Mouse (Mus musculus): Measurements from ENCODE around the gene Relch. TPM values are rescaled to one million over a fixed set of nuclear protein-coding genes. Genes with fewer than 3 reads are reported as not detected.
A peak's percentile ranks its signal among the peaks of the same experiment; 100 is the strongest.
"Not testable (repeated sequence)": the region's sequence is repeated elsewhere in the genome, so short reads cannot be mapped to it uniquely, and the experiment has no call there.

Gene Relch
- polyA plus RNA-seq, 1 experiment = 10.5 TPM

DNA sequence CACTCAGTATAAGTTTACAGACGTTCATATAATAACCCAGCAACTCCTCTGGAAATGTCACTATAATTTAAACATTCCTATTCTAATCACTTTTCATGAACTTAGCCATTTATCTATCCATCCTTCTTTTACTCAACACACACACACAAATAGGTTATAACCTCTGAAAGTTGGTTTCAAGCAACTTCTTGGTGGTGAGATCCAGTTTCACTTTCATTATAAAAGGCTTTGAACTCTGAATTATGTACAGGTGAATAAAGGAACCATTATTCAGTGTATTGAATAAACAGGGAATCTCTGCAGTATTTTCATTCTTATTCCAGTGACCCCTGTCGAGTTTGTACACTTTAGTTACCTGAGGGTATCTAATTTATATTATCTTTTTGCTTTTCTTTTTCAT, 45.8 kb downstream of the Relch start:
- H3K79me2 ChIP-seq (ENCODE audit: control insufficient read depth, insufficient read depth) = no peaks in the 10 kb centered on the region
- H3K4me2 ChIP-seq (ENCODE audit: low read depth) = no peak overlapping the region
- H3K36me3 ChIP-seq (ENCODE audit: control insufficient read depth, insufficient read depth) = peaks cover 38% of the 10 kb centered on the region
- no peak overlapping the region for H3K4me3 ChIP-seq
- TF ChIP-seq SRF (IDR thresholded peaks at IDR 0.05; ENCODE audit: control insufficient read depth, insufficient read length, low read depth) = no peak
- no peak for TF ChIP-seq USF1 (IDR thresholded peaks at IDR 0.05; ENCODE audit: low read depth)
- TF ChIP-seq POLR2A (IDR thresholded peaks at IDR 0.05; ENCODE audit: insufficient read length, low read depth) = no peak
- no peak for TF ChIP-seq TCF12 (IDR thresholded peaks at IDR 0.05; ENCODE audit: insufficient read depth, poor library complexity, severe bottlenecking)
- TF ChIP-seq E2F4 (IDR thresholded peaks at IDR 0.05; ENCODE audit: insufficient read depth) = no peak
- no peak for TF ChIP-seq MYOG (IDR thresholded peaks at IDR 0.05; ENCODE audit: control insufficient read depth in 1 of 3, insufficient read depth in 1 of 3, insufficient read length in 2 of 3, low read depth in 2 of 3)
- TF ChIP-seq POLR2AphosphoS2 (IDR thresholded peaks at IDR 0.05; ENCODE audit: insufficient read length, low read depth) = no peak
- no peaks in the 10 kb centered on the region for H3K27me3 ChIP-seq (ENCODE audit: control insufficient read depth, insufficient read depth, insufficient read length)
- no peak overlapping the region for H3ac ChIP-seq (ENCODE audit: control insufficient read depth, insufficient read length)

DNA sequence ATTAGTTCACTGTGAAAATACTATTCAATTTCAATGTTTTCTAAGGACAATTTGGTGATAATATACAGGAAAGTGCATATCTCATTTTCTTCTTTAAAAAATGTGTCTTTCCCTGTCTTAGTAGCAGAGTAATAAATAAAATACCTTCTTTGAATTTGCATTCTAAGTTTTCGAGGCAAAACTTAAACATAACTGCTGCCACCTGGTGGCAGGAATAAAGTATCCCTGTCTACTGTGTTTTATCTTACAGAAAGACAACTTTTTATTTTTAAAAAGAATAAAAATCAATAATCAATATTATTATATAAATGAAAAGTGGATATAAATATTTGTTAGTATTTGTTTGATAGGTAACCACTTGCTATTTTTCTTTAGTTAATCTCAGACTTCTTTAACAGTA, 47.6 kb downstream of the Relch start:
- Histone ChIP-seq H3K27me3 (ENCODE audit: control insufficient read depth, insufficient read depth, insufficient read length) (no peaks in the 10 kb centered on the region), H3K4me3 (no peak overlapping the region), H3K79me2 (ENCODE audit: control insufficient read depth, insufficient read depth) (no peaks in the 10 kb centered on the region), H3K4me2 (ENCODE audit: low read depth) (no peak overlapping the region), H3K36me3 (ENCODE audit: control insufficient read depth, insufficient read depth) (peaks cover 30% of the 10 kb centered on the region), H3ac (ENCODE audit: control insufficient read depth, insufficient read length) (no peak overlapping the region)
- TF ChIP-seq SRF (IDR thresholded peaks at IDR 0.05; ENCODE audit: control insufficient read depth, insufficient read length, low read depth) = no peak
- no peak for TF ChIP-seq TCF3 (IDR thresholded peaks at IDR 0.05; ENCODE audit: insufficient read length, low read depth)
- no peak for TF ChIP-seq CEBPB (IDR thresholded peaks at IDR 0.05; ENCODE audit: insufficient read depth, poor library complexity, severe bottlenecking)
- no peak for TF ChIP-seq MAX (IDR thresholded peaks at IDR 0.05; ENCODE audit: low read depth)
- no peak for TF ChIP-seq TCF12 (IDR thresholded peaks at IDR 0.05; ENCODE audit: insufficient read depth, poor library complexity, severe bottlenecking)
- TF ChIP-seq REST (IDR thresholded peaks at IDR 0.05; ENCODE audit: insufficient read depth, insufficient read length) = no peak
- no peak for TF ChIP-seq POLR2A (IDR thresholded peaks at IDR 0.05; ENCODE audit: insufficient read length, low read depth)
- no peak for TF ChIP-seq POLR2AphosphoS2 (IDR thresholded peaks at IDR 0.05; ENCODE audit: insufficient read length, low read depth)
- no peak for TF ChIP-seq USF1 (IDR thresholded peaks at IDR 0.05; ENCODE audit: low read depth)
- TF ChIP-seq MYOD1 (IDR thresholded peaks at IDR 0.05; ENCODE audit: control insufficient read depth in 1 of 3, insufficient read length in 2 of 3, low read depth in 2 of 3) = no peak
- TF ChIP-seq E2F4 (IDR thresholded peaks at IDR 0.05; ENCODE audit: insufficient read depth) = no peak
- no peak for TF ChIP-seq MYOG (IDR thresholded peaks at IDR 0.05; ENCODE audit: control insufficient read depth in 1 of 3, insufficient read depth in 1 of 3, insufficient read length in 2 of 3, low read depth in 2 of 3)

DNA sequence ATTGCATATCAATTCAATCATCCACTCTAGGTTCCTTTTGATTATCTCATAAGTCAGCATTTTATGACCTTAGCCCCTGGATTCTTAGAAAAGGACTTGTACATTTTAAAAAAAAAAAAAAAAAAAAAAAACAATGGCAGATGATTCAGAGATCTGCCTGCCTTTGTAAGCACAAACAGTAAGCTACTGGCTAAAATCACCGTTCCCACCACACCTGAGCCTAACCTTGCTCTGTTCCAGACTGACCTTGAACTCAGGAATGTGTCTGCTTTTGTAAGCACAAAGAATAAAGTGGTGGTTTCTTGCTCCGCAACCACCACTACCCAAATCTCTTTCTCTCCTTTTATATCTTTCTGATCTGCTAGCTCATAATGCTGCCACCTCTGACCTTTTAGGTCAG, 49.2 kb downstream of the Relch start:
- H3K4me2 ChIP-seq (ENCODE audit: low read depth) = no peak overlapping the region
- no peak overlapping the region for H3K4me3 ChIP-seq
- no peaks in the 10 kb centered on the region for H3K27me3 ChIP-seq (ENCODE audit: control insufficient read depth, insufficient read depth, insufficient read length)
- peaks cover 29% of the 10 kb centered on the region for H3K36me3 ChIP-seq (ENCODE audit: control insufficient read depth, insufficient read depth)
- H3ac ChIP-seq (ENCODE audit: control insufficient read depth, insufficient read length) = no peak overlapping the region
- TF ChIP-seq MYOG (IDR thresholded peaks at IDR 0.05; ENCODE audit: control insufficient read depth in 1 of 3, insufficient read depth in 1 of 3, insufficient read length in 2 of 3, low read depth in 2 of 3) = no peak
- TF ChIP-seq REST (IDR thresholded peaks at IDR 0.05; ENCODE audit: insufficient read depth, insufficient read length) = no peak
- no peak for TF ChIP-seq E2F4 (IDR thresholded peaks at IDR 0.05; ENCODE audit: insufficient read depth)
- TF ChIP-seq SRF (IDR thresholded peaks at IDR 0.05; ENCODE audit: control insufficient read depth, insufficient read length, low read depth) = no peak
- no peak for TF ChIP-seq TCF3 (IDR thresholded peaks at IDR 0.05; ENCODE audit: insufficient read length, low read depth)
- TF ChIP-seq USF1 (IDR thresholded peaks at IDR 0.05; ENCODE audit: low read depth) = no peak
- TF ChIP-seq POLR2AphosphoS2 (IDR thresholded peaks at IDR 0.05; ENCODE audit: insufficient read length, low read depth) = no peak
- TF ChIP-seq TCF12 (IDR thresholded peaks at IDR 0.05; ENCODE audit: insufficient read depth, poor library complexity, severe bottlenecking) = no peak
- no peak for TF ChIP-seq POLR2A (IDR thresholded peaks at IDR 0.05; ENCODE audit: insufficient read length, low read depth)
- TF ChIP-seq MYOD1 (IDR thresholded peaks at IDR 0.05; ENCODE audit: control insufficient read depth in 1 of 3, insufficient read length in 2 of 3, low read depth in 2 of 3) = no peak
- TF ChIP-seq CEBPB (IDR thresholded peaks at IDR 0.05; ENCODE audit: insufficient read depth, poor library complexity, severe bottlenecking) = no peak
- H3K79me2 ChIP-seq (ENCODE audit: control insufficient read depth, insufficient read depth) = no peaks in the 10 kb centered on the region

DNA sequence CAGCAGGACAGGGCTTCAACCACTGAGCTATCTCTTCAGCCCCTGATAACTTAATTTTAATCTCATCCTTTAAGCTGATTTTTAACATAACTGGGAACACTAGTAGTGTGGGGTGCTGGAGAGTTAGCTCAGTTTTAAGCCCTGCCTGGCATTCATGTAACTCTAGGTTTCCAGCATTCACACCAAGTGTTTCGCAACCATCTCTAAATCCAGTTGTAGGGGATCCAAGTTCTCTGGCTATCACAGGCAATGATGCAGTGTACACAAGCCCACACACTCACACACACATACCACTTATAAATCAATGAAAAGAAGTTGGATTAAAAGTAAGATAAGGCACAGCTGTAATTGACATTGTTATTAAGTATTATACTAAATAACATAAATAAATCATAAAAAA, 54.7 kb downstream of the Relch start:
- TF ChIP-seq REST (IDR thresholded peaks at IDR 0.05; ENCODE audit: insufficient read depth, insufficient read length) = no peak
- no peak for TF ChIP-seq TCF3 (IDR thresholded peaks at IDR 0.05; ENCODE audit: insufficient read length, low read depth)
- no peak for TF ChIP-seq TCF12 (IDR thresholded peaks at IDR 0.05; ENCODE audit: insufficient read depth, poor library complexity, severe bottlenecking)
- TF ChIP-seq CEBPB (IDR thresholded peaks at IDR 0.05; ENCODE audit: insufficient read depth, poor library complexity, severe bottlenecking) = peak; percentile 43; the same call in 1 of the 2 replicates
- no peak for TF ChIP-seq MYOG (IDR thresholded peaks at IDR 0.05; ENCODE audit: control insufficient read depth in 1 of 3, insufficient read depth in 1 of 3, insufficient read length in 2 of 3, low read depth in 2 of 3)
- TF ChIP-seq POLR2A (IDR thresholded peaks at IDR 0.05; ENCODE audit: insufficient read length, low read depth) = no peak
- H3ac ChIP-seq (ENCODE audit: control insufficient read depth, insufficient read length) = no peak overlapping the region
- H3K36me3 ChIP-seq (ENCODE audit: control insufficient read depth, insufficient read depth) = peaks cover 29% of the 10 kb centered on the region

DNA sequence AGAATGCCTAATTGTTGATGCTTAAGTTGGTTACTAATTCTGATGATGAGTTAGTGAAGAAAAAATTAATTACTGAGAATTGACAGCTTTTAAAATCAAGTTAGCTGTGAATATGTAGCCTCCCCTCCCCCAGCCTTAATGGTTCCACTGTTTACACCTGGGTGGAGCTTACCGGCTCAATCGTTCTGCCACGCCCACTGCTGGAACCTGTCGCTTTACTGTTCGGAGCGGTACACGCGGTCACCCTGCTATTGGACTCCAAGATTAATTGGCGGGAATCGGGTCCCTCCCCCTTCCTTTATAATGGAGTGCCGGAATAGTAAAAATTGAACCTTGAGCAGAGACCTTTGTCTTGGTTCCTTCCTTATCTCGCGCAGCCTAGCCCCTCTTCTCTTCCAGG, 65.6 kb downstream of the Relch start:
- not testable (repeated sequence) for H3K4me2 ChIP-seq (ENCODE audit: low read depth); H3ac ChIP-seq (ENCODE audit: control insufficient read depth, insufficient read length); H3K27me3 ChIP-seq (ENCODE audit: control insufficient read depth, insufficient read depth, insufficient read length); H3K79me2 ChIP-seq (ENCODE audit: control insufficient read depth, insufficient read depth); H3K4me3 ChIP-seq
- peaks cover 22% of the 10 kb centered on the region for H3K36me3 ChIP-seq (ENCODE audit: control insufficient read depth, insufficient read depth)

More for the DNA sequence above, 54.7 kb downstream of the Relch start:
- Histone ChIP-seq H3K4me2 (ENCODE audit: low read depth) (no peak overlapping the region), H3K27me3 (ENCODE audit: control insufficient read depth, insufficient read depth, insufficient read length) (no peaks in the 10 kb centered on the region), H3K79me2 (ENCODE audit: control insufficient read depth, insufficient read depth) (no peaks in the 10 kb centered on the region), H3K4me3 (no peak overlapping the region)

All from myocyte (in vitro differentiated cells).